Comparison of ENCODE assay signal across 10 mouse cellular contexts in the genomic region with DNA sequence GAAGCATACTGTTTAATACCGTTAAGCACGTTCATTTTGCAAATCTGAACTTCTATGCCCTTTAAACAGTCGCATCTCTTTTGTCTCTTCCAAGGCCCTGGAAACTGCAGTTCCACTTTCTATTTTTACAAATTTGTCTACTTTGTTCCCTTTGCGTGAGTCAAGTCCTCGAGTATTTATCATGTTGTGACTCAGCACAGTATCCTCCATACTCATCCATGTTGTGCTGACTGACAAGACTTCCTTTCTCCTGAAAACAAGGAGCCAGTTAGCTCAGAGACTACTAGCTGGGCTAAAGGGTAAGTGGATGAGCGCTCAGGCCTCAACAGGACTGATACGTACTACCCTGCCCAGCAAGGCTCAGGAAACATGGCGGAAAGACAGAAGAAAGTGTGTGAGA.
"Had no signal": no experiment of that assay in that cellular context is flagged by ENCODE, and none has a peak within 500 bp of the region (broad histone marks: within the 10 kb centered on the region; RNA-seq: fewer than 3 reads in every experiment).

No protein-coding gene starts in this region.

- DNase-seq: kidney, postnatal 10 days; kidney, postnatal 36 days; liver; lung, adult 18-20 months; lung, postnatal 10 days; lung, postnatal 36 days; right cerebral cortex, postnatal 4 days; thymus, adult 2 months; thymus, postnatal 14 days; thymus, postnatal 4 days had no signal
